Mouse (Mus musculus) forebrain, embryonic 10.5 days (tissue): Measurements from ENCODE around the gene Smpd3. TPM values are rescaled to one million over a fixed set of nuclear protein-coding genes. Genes with fewer than 3 reads are reported as not detected.

ENCODE experiments used
- DNase-seq: peaks from one replicate; pipeline ENCODE4 v3.0.0-alpha.2; 2017; ENCODE audit warnings: low spot score; ENCODE audit errors: extremely low spot score
- H3K27ac ChIP-seq: fragments of 300-500 bp; sonication (generic); 2 replicates; pipeline ENCODE4 v1.5.1; 2016; ENCODE audit warnings: mild to moderate bottlenecking
- H3K27me3 ChIP-seq: fragments of 300-500 bp; sonication (generic); 2 replicates; pipeline ENCODE4 v1.6.1; 2016; ENCODE audit warnings: mild to moderate bottlenecking; ENCODE audit not compliant: poor library complexity, severe bottlenecking
- H3K36me3 ChIP-seq: fragments of 300-500 bp; sonication (generic); replicated peaks from 2 replicates; pipeline ENCODE4 v1.6.1; 2016; ENCODE audit warnings: mild to moderate bottlenecking, moderate library complexity
- H3K4me1 ChIP-seq: fragments of 300-500 bp; sonication (generic); 2 replicates; pipeline ENCODE4 v1.6.1; 2016
- H3K4me3 ChIP-seq: fragments of 300-500 bp; sonication (generic); 2 replicates; pipeline ENCODE4 v1.5.1; 2016; ENCODE audit warnings: mild to moderate bottlenecking, moderate library complexity
- H3K9me3 ChIP-seq: fragments of 300-500 bp; sonication (generic); 2 replicates; pipeline ENCODE4 v1.6.1; 2016; ENCODE audit warnings: mild to moderate bottlenecking, moderate library complexity
- WGBS: fragments of 180-500 bp; shearing (Covaris S2); methylation state at CpG from one replicate; pipeline ENCODE4 v1.1.7; 2016; 5-methylcytosine and 5-hydroxymethylcytosine counted together
- polyA plus RNA-seq: library from polyadenylated mRNA; unstranded; fragments of >200 nt; fragmentation: Nextera tagmentation; extraction: Ambion mirVana; gene quantifications from 2 replicates; pipeline ENCODE4 v1.2.1, GENCODE M21; 2016

Smpd3 gene
- polyA plus RNA-seq, 1 experiment from 2014 or later: 6.2 TPM

GRCm38 (mm10) chr8:106273468-106273867, 64.3 kb downstream of the Smpd3 start:
- Histone ChIP-seq H3K27me3 (no peaks in the 10 kb centered on the region; the same call in 1 of the 2 replicates), H3K4me1 (peaks cover 36% of the 10 kb centered on the region), H3K36me3 (no peaks in the 10 kb centered on the region), H3K9me3 (no peaks in the 10 kb centered on the region), H3K4me3 (no peak overlapping the region), H3K27ac (no peak overlapping the region)
- 87% methylated on average over 3 of the region's 3 CpGs for WGBS
- DNase-seq: no peak

- no peaks in the 10 kb centered on the region; the same call in 1 of the 2 replicates for H3K27me3 ChIP-seq
- H3K36me3 ChIP-seq: no peaks in the 10 kb centered on the region
- peak overlapping the region; percentile 65 for H3K27ac ChIP-seq
- no peak for DNase-seq
- peaks cover 36% of the 10 kb centered on the region for H3K4me1 ChIP-seq
- H3K9me3 ChIP-seq: no peaks in the 10 kb centered on the region
- H3K4me3 ChIP-seq: no peak overlapping the region
- 71% methylated on average over 4 of the region's 4 CpGs for WGBS
Observed at GRCm38 (mm10) chr8:106271378-106271777, 66.4 kb downstream of the Smpd3 start.

- peak; percentile 43 for DNase-seq
- peaks cover under 1% of the 10 kb centered on the region; the same call in 1 of the 2 replicates for H3K36me3 ChIP-seq
Observed at GRCm38 (mm10) chr8:106270804-106271203, 67.0 kb downstream of the Smpd3 start.

GRCm38 (mm10) chr8:106268710-106269346, 69.0 kb downstream of the Smpd3 start:
- Histone ChIP-seq H3K9me3 (no peaks in the 10 kb centered on the region), H3K4me1 (peaks cover 41% of the 10 kb centered on the region), H3K27me3 (no peaks in the 10 kb centered on the region; the same call in 1 of the 2 replicates), H3K27ac (no peak overlapping the region), H3K36me3 (peaks cover 16% of the 10 kb centered on the region), H3K4me3 (no peak overlapping the region)
- 76% methylated on average over 5 of the region's 5 CpGs for WGBS
- no peak for DNase-seq

More at GRCm38 (mm10) chr8:106270804-106271203, 67.0 kb downstream of the Smpd3 start:
- Histone ChIP-seq H3K4me3 (no peak overlapping the region), H3K27ac (peak overlapping the region; percentile 65), H3K27me3 (no peaks in the 10 kb centered on the region; the same call in 1 of the 2 replicates), H3K4me1 (peaks cover 36% of the 10 kb centered on the region), H3K9me3 (no peaks in the 10 kb centered on the region)
- 16% methylated on average over 5 of the region's 5 CpGs for WGBS

- no peak overlapping the region for H3K4me3 ChIP-seq
- 90% methylated on average over 17 of the region's 17 CpGs for WGBS
- no peak overlapping the region for H3K27ac ChIP-seq
- no peaks in the 10 kb centered on the region for H3K9me3 ChIP-seq
- H3K36me3 ChIP-seq: peaks cover 33% of the 10 kb centered on the region
- no peak for DNase-seq
- no peaks in the 10 kb centered on the region; the same call in 1 of the 2 replicates for H3K27me3 ChIP-seq
- peaks cover 23% of the 10 kb centered on the region for H3K4me1 ChIP-seq
Observed at GRCm38 (mm10) chr8:106265398-106265797, 72.4 kb downstream of the Smpd3 start.

- DNase-seq: no peak
- no peaks in the 10 kb centered on the region for H3K9me3 ChIP-seq
- no peak overlapping the region for H3K4me3 ChIP-seq
- 87% methylated on average over 4 of the region's 4 CpGs for WGBS
- no peak overlapping the region for H3K27ac ChIP-seq
- H3K27me3 ChIP-seq: no peaks in the 10 kb centered on the region
- peaks cover 9% of the 10 kb centered on the region for H3K4me1 ChIP-seq
- peaks cover 43% of the 10 kb centered on the region for H3K36me3 ChIP-seq
Observed at GRCm38 (mm10) chr8:106263928-106264327, 73.9 kb downstream of the Smpd3 start.

GRCm38 (mm10) chr8:106262343-106262742, 75.4 kb downstream of the Smpd3 start:
- H3K4me1 ChIP-seq: peaks cover 5% of the 10 kb centered on the region; the same call in 1 of the 2 replicates
- no peak for DNase-seq
- no peaks in the 10 kb centered on the region for H3K9me3 ChIP-seq
- no peak overlapping the region for H3K27ac ChIP-seq
- peaks cover 57% of the 10 kb centered on the region for H3K36me3 ChIP-seq
- H3K4me3 ChIP-seq: no peak overlapping the region
- no peaks in the 10 kb centered on the region for H3K27me3 ChIP-seq
- WGBS: 86% methylated on average over 5 of the region's 5 CpGs

- no peak overlapping the region for H3K4me3 ChIP-seq
- no peak for DNase-seq
- no peaks in the 10 kb centered on the region for H3K27me3 ChIP-seq
- 88% methylated on average over 4 of the region's 4 CpGs for WGBS
- H3K9me3 ChIP-seq: no peaks in the 10 kb centered on the region
- peaks cover 67% of the 10 kb centered on the region for H3K36me3 ChIP-seq
- H3K27ac ChIP-seq: no peak overlapping the region
- H3K4me1 ChIP-seq: peaks cover 5% of the 10 kb centered on the region; the same call in 1 of the 2 replicates
Observed at GRCm38 (mm10) chr8:106260894-106261293, 76.9 kb downstream of the Smpd3 start.

GRCm38 (mm10) chr8:106259579-106260255, 78.1 kb downstream of the Smpd3 start:
- Histone ChIP-seq H3K27ac (no peak overlapping the region), H3K9me3 (no peaks in the 10 kb centered on the region), H3K4me1 (no peaks in the 10 kb centered on the region; the same call in 1 of the 2 replicates), H3K4me3 (no peak overlapping the region), H3K27me3 (no peaks in the 10 kb centered on the region), H3K36me3 (peaks cover 67% of the 10 kb centered on the region)
- WGBS: 94% methylated on average over 10 of the region's 10 CpGs
- DNase-seq: no peak

GRCm38 (mm10) chr8:106258169-106258568, 79.6 kb downstream of the Smpd3 start:
- Histone ChIP-seq H3K36me3 (peaks cover 78% of the 10 kb centered on the region), H3K27me3 (no peaks in the 10 kb centered on the region), H3K27ac (no peak overlapping the region), H3K9me3 (no peaks in the 10 kb centered on the region), H3K4me1 (no peaks in the 10 kb centered on the region; the same call in 1 of the 2 replicates), H3K4me3 (no peak overlapping the region)
- no peak for DNase-seq
- WGBS: 29% methylated on average over 1 of the region's 1 CpGs

GRCm38 (mm10) chr8:106250186-106250585, 87.6 kb downstream of the Smpd3 start:
- Histone ChIP-seq H3K36me3 (peaks cover 98% of the 10 kb centered on the region), H3K4me3 (no peak overlapping the region), H3K9me3 (no peaks in the 10 kb centered on the region), H3K27ac (no peak overlapping the region), H3K4me1 (no peaks in the 10 kb centered on the region), H3K27me3 (no peaks in the 10 kb centered on the region)
- 75% methylated on average over 4 of the region's 4 CpGs for WGBS
- DNase-seq: no peak

- Histone ChIP-seq H3K27me3 (no peaks in the 10 kb centered on the region), H3K36me3 (peaks cover 96% of the 10 kb centered on the region), H3K9me3 (no peaks in the 10 kb centered on the region), H3K4me3 (no peak overlapping the region), H3K27ac (no peak overlapping the region), H3K4me1 (no peaks in the 10 kb centered on the region)
- no peak for DNase-seq
- 93% methylated on average over 5 of the region's 5 CpGs for WGBS
Observed at GRCm38 (mm10) chr8:106237106-106237505, 100.7 kb downstream of the Smpd3 start.
